Mouse (Mus musculus) MEL (cell line): Measurements from ENCODE around the gene Tbc1d8b. TPM values are rescaled to one million over a fixed set of nuclear protein-coding genes. Genes with fewer than 3 reads are reported as not detected.

Experiments
- DNase-seq: peaks from one replicate; pipeline ENCODE4 v3.0.0; 2011; ENCODE audit warnings: low read depth, low spot score
- H3K27ac ChIP-seq: 2 replicates; pipeline ENCODE4 v1.5.1; 2012; ENCODE audit warnings: low read depth, mild to moderate bottlenecking, control low read depth, low read length, moderate library complexity; ENCODE audit not compliant: control insufficient read depth
- H3K27me3 ChIP-seq, 2 experiments: fragments of 150-350 bp in 1 of 2; sonication (generic) in 1 of 2; 2 replicates each; pipeline ENCODE4 v1.6.1; 2012; ENCODE audit warnings: low read length in 2 of 2, mild to moderate bottlenecking in 2 of 2, improper control_type of control experiment in 1 of 2, moderate library complexity in 1 of 2; ENCODE audit not compliant: insufficient read depth in 2 of 2, control insufficient read depth in 1 of 2
- H3K36me3 ChIP-seq, 2 experiments: 2 replicates each; pipeline ENCODE4 v1.6.1; 2012 to 2014; ENCODE audit warnings: low read length in 2 of 2, improper control_type of control experiment in 1 of 2, inconsistent platforms in 1 of 2, mild to moderate bottlenecking in 1 of 2; ENCODE audit not compliant: insufficient read depth in 2 of 2, control insufficient read depth in 1 of 2
- H3K4me1 ChIP-seq, 2 experiments: fragments of 150-350 bp in 1 of 2; sonication (generic) in 1 of 2; 2 replicates each; pipeline ENCODE4 v1.6.1; 2012; ENCODE audit warnings: low read length in 2 of 2, improper control_type of control experiment in 1 of 2, mild to moderate bottlenecking in 1 of 2; ENCODE audit not compliant: insufficient read depth in 2 of 2, control insufficient read depth in 1 of 2
- H3K4me3 ChIP-seq, 2 experiments: fragments of 150-350 bp in 1 of 2; sonication (generic) in 1 of 2; 2 replicates each; pipeline ENCODE4 v1.5.1; 2012; ENCODE audit warnings: low read depth in 2 of 2, low read length in 2 of 2, mild to moderate bottlenecking in 2 of 2, moderate library complexity in 2 of 2, control low read depth in 1 of 2, improper control_type of control experiment in 1 of 2; ENCODE audit not compliant: control insufficient read depth in 1 of 2, insufficient read depth in 1 of 2
- H3K79me2 ChIP-seq: 2 replicates; pipeline ENCODE4 v1.6.1; 2012; ENCODE audit warnings: mild to moderate bottlenecking, low read length, moderate library complexity; ENCODE audit not compliant: control insufficient read depth, poor library complexity, insufficient read depth
- H3K9ac ChIP-seq: 2 replicates; pipeline ENCODE4 v1.6.1; 2012; ENCODE audit warnings: low read depth, mild to moderate bottlenecking, control low read depth, low read length, moderate library complexity; ENCODE audit not compliant: control insufficient read depth, poor library complexity, severe bottlenecking
- H3K9me3 ChIP-seq: fragments of 150-350 bp; sonication (generic); replicated peaks from 2 replicates; pipeline ENCODE4 v1.6.1; 2012; ENCODE audit warnings: mild to moderate bottlenecking, low read length, improper control_type of control experiment, moderate library complexity; ENCODE audit not compliant: insufficient read depth
- ELF1 ChIP-seq: IDR thresholded peaks from 2 replicates; pipeline ENCODE4 v1.6.1; 2014; ENCODE audit warnings: low read depth, mild to moderate bottlenecking, inconsistent platforms, low read length, improper control_type of control experiment, moderate library complexity
- EP300 ChIP-seq, 2 experiments: IDR thresholded peaks; 2 replicates each; pipeline ENCODE4 v1.6.1; 2011; ENCODE audit warnings: improper control_type of control experiment in 2 of 2, low read length in 2 of 2, low read depth in 1 of 2, mild to moderate bottlenecking in 1 of 2
- ETS1 ChIP-seq: IDR thresholded peaks from 2 replicates; pipeline ENCODE4 v1.6.1; 2012; ENCODE audit warnings: low read depth, mild to moderate bottlenecking, inconsistent platforms, low read length, improper control_type of control experiment, moderate library complexity
- KAT2A ChIP-seq: conservative IDR thresholded peaks from 2 replicates; pipeline ENCODE4 v1.6.1; 2012; ENCODE audit warnings: low read depth, low read length, improper control_type of control experiment, inconsistent platforms
- MAX ChIP-seq: IDR thresholded peaks from 2 replicates; pipeline ENCODE4 v1.6.1; 2011; ENCODE audit warnings: low read length, improper control_type of control experiment
- MEF2A ChIP-seq: IDR thresholded peaks from 2 replicates; pipeline ENCODE4 v1.6.1; 2014; ENCODE audit warnings: low read depth, mild to moderate bottlenecking, inconsistent platforms, low read length, improper control_type of control experiment; ENCODE audit not compliant: poor library complexity, insufficient replicate concordance, severe bottlenecking; ENCODE audit errors: extremely low read depth
- MXI1 ChIP-seq: IDR thresholded peaks from 2 replicates; pipeline ENCODE4 v1.6.1; 2011; ENCODE audit warnings: mild to moderate bottlenecking, low read depth, low read length, improper control_type of control experiment
- MYB ChIP-seq: IDR thresholded peaks from 2 replicates; pipeline ENCODE4 v1.6.1; 2011; ENCODE audit warnings: mild to moderate bottlenecking, low read depth, low read length, improper control_type of control experiment
- MYC ChIP-seq: IDR thresholded peaks from 2 replicates; pipeline ENCODE4 v1.6.1; 2011; ENCODE audit warnings: low read depth, mild to moderate bottlenecking, low read length, improper control_type of control experiment, moderate library complexity
- NRF1 ChIP-seq: IDR thresholded peaks from 2 replicates; pipeline ENCODE4 v1.6.1; 2014; ENCODE audit warnings: low read depth, mild to moderate bottlenecking, inconsistent platforms, low read length, improper control_type of control experiment, moderate library complexity; ENCODE audit not compliant: poor library complexity, insufficient read depth, severe bottlenecking
- POLR2AphosphoS2 ChIP-seq: IDR thresholded peaks from 2 replicates; pipeline ENCODE4 v1.6.1; 2011; ENCODE audit warnings: low read length, improper control_type of control experiment
- RAD21 ChIP-seq: IDR thresholded peaks from 2 replicates; pipeline ENCODE4 v1.6.1; 2011; ENCODE audit warnings: mild to moderate bottlenecking, low read depth, low read length, improper control_type of control experiment
- SIN3A ChIP-seq: IDR thresholded peaks from 2 replicates; pipeline ENCODE4 v1.6.1; 2012; ENCODE audit warnings: low read length, improper control_type of control experiment, inconsistent platforms
- TAL1 ChIP-seq: IDR thresholded peaks from 2 replicates; pipeline ENCODE4 v1.6.1; 2012; ENCODE audit warnings: mild to moderate bottlenecking, inconsistent platforms, low read length, moderate library complexity, mixed read lengths
- TBP ChIP-seq: IDR thresholded peaks from 2 replicates; pipeline ENCODE4 v1.8.0; 2011; ENCODE audit warnings: low read depth, low read length, improper control_type of control experiment
- USF2 ChIP-seq, 2 experiments: IDR thresholded peaks; 2 replicates each; pipeline ENCODE4 v1.6.1; 2011 to 2012; ENCODE audit warnings: improper control_type of control experiment in 2 of 2, low read length in 2 of 2, borderline replicate concordance in 1 of 2, inconsistent platforms in 1 of 2, low read depth in 1 of 2, mild to moderate bottlenecking in 1 of 2; ENCODE audit not compliant: insufficient read depth in 1 of 2
- ZC3H11A ChIP-seq: IDR thresholded peaks from 2 replicates; pipeline ENCODE4 v1.6.1; 2012; ENCODE audit warnings: low read depth, mild to moderate bottlenecking, inconsistent platforms, low read length, improper control_type of control experiment
- ZMIZ1 ChIP-seq: IDR thresholded peaks from 2 replicates; pipeline ENCODE4 v1.6.1; 2012; ENCODE audit warnings: low read depth, mild to moderate bottlenecking, inconsistent platforms, low read length, improper control_type of control experiment, moderate library complexity
- polyA plus RNA-seq, 2 experiments: library from polyadenylated mRNA; stranded (reverse) in 1 of 2; unstranded in 1 of 2; fragments of >175 nt in 1 of 2; fragments of >200 nt in 1 of 2; gene quantifications; 2 replicates each; pipeline versions ENCODE4 v1.2.1 to v1.2.4; 2012; ENCODE audit warnings: low replicate concordance in 2 of 2, low read depth in 1 of 2; ENCODE audit not compliant: insufficient read length in 2 of 2, insufficient read depth in 1 of 2, missing spikeins in 1 of 2
- total RNA-seq: library from RNA; depleted of rRNA; stranded (reverse); fragments of 300-350 nt; gene quantifications from 2 replicates; pipeline ENCODE4 v1.2.3, GENCODE M21; 2012

Tbc1d8b gene
- total and polyA plus RNA-seq, 3 experiments = 5.2 to 6.2 TPM; not detected in 1

GRCm38 (mm10) chrX:139777357-139777756 is 92.6 kb downstream of the Tbc1d8b start:
- Histone ChIP-seq H3K9ac (no peak overlapping the region), H3K4me3 (no peak overlapping the region), H3K27me3 (no peaks in the 10 kb centered on the region), H3K4me1 (peaks cover 7 to 24% of the 10 kb centered on the region in 2 experiments; a peak in 3 of 4 replicates), H3K79me2 (no peaks in the 10 kb centered on the region; the same call in 1 of the 2 replicates), H3K27ac (no peak overlapping the region), H3K9me3 (no peaks in the 10 kb centered on the region), H3K36me3 (peaks cover 0 to 13% of the 10 kb centered on the region in 2 experiments; a peak in 2 of 4 replicates)
- TF ChIP-seq KAT2A = no peak
- TF ChIP-seq MYB = no peak
- no peak for TF ChIP-seq ZC3H11A
- TF ChIP-seq EP300 (IDR thresholded peaks at IDR 0.05; ENCODE audit: low read depth in 1 of 2, low read length in 2 of 2) = no peak
- no peak for TF ChIP-seq MXI1
- TF ChIP-seq SIN3A = no peak
- TF ChIP-seq NRF1 = no peak
- no peak for TF ChIP-seq MEF2A
- TF ChIP-seq MAX = no peak
- no peak for DNase-seq

GRCm38 (mm10) chrX:139778886-139779285 is 94.1 kb downstream of the Tbc1d8b start:
- TF ChIP-seq ELF1 = no peak
- TF ChIP-seq RAD21 = no peak
- TF ChIP-seq MEF2A = no peak
- TF ChIP-seq ETS1 = no peak
- no peak for TF ChIP-seq TBP
- TF ChIP-seq USF2 (IDR thresholded peaks at IDR 0.05; ENCODE audit: borderline replicate concordance in 1 of 2, insufficient read depth in 1 of 2, low read depth in 1 of 2, low read length in 2 of 2) = no peak
- TF ChIP-seq POLR2AphosphoS2 = no peak
- TF ChIP-seq TAL1 = no peak
- no peak for TF ChIP-seq ZC3H11A
- no peak for TF ChIP-seq MXI1
- TF ChIP-seq MYC = no peak
- TF ChIP-seq ZMIZ1 = no peak

More at GRCm38 (mm10) chrX:139778886-139779285, 94.1 kb downstream of the Tbc1d8b start:
- no peak for DNase-seq
- H3K79me2 ChIP-seq = no peaks in the 10 kb centered on the region; the same call in 1 of the 2 replicates
- H3K36me3 ChIP-seq = peaks cover 0 to 13% of the 10 kb centered on the region in 2 experiments; a peak in 2 of 4 replicates
- no peaks in the 10 kb centered on the region for H3K9me3 ChIP-seq
- H3K4me3 ChIP-seq = no peak overlapping the region
- no peak overlapping the region for H3K27ac ChIP-seq
- H3K27me3 ChIP-seq = no peaks in the 10 kb centered on the region
- peaks cover 7 to 24% of the 10 kb centered on the region in 2 experiments; a peak in 3 of 4 replicates for H3K4me1 ChIP-seq
- H3K9ac ChIP-seq = no peak overlapping the region
